Mouse (Mus musculus) R1 (cell line): ENCODE measurements around the gene Pde9a.

ENCODE experiments used
- DNase-seq: peaks from one replicate; pipeline ENCODE4 v3.0.0-alpha.2; 2018; ENCODE audit warnings: low read depth, low spot score

The Pde9a gene

DNA sequence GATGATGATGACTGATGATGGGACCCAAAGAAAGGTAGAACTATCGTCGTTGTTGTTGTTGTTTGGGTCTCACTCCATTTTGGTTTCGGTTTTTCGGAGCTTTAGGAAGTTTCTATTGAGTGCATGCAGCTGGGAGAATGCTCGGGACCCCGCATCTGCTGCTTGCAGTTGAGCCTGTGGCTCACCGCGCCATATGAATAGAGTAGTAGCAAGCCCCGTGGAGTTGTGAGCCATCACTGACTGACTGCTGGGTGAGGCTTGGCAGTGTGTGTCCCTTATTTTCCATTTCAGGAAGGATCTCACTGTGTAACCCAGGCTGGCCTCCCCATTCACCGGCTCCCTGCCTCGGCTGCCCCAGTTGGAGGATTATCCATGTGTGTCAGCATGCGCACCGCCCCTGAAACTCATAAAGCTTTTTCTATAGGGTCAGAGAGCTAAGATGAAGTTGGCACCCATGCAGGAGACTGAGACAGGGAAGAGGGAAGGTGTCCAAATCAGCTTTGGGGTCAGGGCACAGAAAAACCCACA, 47.5 kb downstream of the Pde9a start:
- no peak for DNase-seq

DNA sequence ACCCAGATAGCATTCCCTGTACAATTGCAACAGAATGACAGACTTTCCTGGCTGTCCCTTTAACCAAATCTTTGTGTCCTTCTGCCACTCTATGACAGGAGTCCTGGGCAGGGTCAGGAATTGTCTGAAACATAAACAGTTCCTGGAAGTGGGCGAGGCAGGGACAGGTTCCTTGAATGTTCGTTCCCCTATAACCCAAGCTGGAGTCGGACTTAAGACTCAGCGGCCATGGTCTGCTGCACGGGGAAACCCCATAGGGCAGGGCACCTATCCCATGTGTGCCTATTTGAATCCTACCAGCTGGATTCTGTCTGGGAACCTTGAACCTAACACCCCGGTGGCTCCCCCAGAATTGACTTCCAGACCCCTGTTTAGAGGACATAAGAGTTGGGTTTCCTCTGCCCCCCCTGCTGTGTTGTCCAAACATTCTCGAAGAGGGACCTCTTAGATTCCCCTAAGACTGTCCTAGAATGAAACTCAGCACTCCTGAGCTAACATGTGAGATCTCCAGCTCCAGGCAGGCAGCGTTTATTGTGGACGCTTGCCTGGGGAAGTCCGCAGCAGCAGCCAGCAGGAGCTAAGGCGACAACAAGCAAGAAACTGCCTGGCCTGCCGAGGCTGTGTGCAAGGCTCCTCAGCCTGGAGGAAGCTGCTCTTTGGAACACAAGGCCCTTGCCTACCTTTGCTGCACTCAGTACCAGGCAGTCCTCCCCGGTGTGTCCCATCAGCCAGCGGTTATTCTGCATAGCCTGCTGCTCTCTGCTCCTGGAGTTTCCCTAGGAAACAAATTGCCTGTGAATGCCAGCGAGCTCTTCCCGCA, 48.2 kb downstream of the Pde9a start:
- no peak for DNase-seq

DNA sequence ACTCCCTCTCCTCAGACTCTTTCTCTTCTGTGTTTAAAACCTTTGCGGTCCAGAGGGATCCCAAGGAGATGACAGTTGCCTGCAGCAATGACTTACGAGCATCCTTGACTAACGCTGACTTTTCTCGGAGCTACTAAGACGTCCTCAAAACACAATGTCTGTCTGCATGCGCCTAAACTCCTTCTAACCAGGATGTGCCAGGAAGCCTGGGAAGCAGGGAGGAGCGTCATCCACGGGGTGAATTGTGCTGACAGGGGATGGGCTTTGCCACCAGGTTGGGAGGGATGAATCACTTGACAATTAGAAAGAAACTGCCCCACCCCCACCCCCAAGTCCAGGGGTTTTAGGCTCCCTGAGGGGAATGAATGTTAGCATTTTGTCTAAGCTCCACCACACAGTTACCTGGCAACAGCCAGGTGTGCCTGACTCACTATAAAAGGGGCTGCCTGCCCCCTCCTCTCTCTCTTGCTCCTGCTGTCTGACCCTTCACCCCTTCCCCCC, 48.9 kb downstream of the Pde9a start:
- DNase-seq = peak; percentile 97

DNA sequence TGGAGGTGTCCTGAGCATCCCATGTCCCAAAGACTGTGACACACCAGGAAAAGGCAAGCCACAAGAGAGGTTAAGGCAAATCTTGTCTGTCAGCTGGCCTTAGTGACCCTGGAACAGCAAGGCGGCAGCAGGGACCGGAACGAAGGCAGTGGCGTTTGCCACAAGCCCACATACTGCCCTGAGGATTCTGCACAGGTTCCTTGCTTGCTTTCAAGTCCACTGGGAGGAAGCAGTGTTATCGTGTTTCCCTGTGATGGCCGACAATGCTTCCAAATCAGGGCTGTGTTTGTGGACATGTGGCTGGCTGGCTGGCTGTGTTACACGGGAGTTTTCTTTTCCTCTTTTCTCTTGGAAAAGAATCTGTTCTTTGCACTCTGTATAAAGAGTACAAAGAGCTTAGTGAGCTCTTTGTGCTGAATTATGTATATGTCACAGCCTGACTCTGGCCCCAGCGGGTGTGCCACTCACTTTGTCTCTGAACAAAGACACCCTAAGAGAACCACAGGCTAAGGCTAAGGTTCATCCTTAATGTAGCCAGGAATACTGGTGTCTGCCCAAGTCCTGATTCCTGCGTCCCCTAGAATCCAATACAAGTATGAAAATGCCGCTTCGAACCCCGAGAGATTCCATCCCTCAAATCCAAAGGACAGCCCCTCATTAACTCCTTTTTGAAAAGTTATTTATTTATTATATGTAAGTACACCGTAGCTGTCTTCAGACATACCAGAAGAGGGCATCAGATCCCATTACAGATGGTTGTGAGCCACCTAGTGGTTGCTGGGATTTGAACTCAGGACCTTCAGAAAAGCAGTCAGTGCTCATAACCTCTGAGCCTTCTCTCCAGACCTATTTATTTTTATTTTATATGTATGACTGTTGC, 50.2 kb downstream of the Pde9a start:
- peak; percentile 90 for DNase-seq

DNA sequence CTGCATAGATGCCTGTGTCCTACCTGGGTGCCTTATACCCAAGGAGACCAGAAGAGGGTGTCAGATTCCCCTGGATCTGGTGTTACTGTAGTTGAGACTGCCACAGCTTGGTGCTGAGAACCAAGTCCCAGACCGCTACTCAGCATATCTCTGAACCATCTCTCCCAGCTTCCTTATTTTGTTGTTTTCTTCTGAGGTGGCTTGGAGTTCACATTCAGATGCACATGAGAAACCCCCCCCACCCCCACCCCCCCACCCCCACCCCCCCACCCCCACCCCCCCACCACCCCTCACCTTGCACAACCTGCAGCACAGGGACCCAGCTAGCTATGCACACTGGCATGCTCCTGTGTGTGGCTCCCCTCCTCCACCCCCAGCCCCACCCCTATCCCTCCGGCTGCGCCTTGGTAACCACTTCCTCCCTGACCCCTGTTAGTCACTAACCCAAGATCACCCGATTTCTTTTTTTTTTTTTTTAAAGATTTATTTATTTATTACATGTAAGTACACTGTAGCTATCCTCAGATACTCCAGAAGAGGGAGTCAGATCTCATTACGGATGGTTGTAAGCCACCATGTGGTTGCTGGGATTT, 50.9 kb downstream of the Pde9a start:
- DNase-seq = peak; percentile 76

DNA sequence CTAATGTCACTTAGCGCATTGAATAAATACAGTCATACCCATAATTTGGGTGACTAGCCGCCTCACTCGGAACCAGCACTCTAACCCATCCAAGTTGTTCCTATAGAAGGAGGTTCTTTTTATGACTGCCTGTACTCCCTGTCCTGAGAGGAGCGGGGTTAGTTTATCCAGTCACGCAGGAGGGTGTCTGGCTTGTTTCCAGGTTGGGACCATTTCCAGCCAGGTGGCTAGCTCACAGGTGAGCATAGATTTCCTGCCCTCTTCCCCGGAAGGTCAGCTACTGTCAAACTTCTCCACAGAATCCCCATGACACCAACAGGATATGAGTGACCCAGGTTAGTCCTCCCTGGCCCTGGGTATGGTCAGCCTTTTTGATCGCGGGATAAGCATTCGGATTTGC, 51.5 kb downstream of the Pde9a start:
- no peak for DNase-seq

DNA sequence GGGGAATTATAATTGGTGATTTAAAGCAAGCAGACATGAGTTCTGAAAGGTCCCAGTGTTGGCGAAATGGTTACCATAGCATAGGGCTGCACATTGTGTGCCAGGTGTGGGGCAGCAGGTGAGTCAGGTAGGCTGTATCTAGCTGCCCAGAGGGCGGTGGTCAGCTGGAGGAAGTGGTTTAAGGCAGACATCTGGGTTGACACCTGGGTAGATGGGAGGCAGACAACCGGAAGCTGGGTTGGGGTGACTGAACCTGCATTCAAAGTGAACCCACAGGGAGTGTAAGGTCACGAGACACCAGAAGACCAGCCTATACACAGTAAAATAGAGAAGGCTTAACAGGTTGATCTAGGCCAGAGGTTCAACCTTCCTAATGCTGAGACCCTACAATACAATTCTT, 54.0 kb downstream of the Pde9a start:
- DNase-seq = no peak

DNA sequence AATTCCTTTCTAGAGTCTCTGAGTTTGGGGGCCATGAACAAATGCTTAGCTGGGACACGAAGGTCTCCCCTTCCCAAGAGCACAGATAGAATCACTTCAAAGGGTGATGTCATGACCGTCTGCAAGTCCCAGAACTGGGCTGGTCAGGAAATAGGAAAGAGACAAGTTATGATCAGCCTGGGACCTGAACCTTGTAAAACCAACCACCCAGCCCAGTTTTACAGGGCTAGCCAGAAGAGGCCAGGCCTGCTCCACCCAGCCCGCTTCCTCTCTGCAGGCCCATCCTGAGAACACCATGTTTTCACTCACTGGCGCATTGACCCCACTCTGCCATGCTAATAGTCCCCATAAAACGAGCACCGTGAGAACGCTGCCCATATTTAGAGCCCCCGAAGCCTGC, 56.5 kb downstream of the Pde9a start:
- DNase-seq = no peak

DNA sequence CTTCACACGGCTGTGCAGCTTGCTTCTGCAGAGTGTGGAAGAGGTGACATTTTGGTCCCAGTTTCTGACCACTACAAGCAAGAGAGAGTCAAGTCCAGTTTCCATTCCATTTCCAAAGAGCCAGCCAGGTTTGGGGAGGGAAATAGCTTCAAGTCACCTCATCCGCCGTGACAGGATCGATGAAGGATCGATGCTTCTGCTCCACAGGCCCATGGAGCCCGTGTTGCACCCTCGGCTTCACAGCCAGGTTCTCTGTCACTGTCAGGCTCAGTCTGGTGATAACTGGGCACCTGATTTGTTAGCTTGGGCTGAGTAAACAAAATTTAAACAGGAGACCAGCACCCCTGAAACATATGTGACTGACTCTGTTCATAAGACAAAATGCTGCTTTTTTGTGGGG, 58.2 kb downstream of the Pde9a start:
- DNase-seq = no peak

DNA sequence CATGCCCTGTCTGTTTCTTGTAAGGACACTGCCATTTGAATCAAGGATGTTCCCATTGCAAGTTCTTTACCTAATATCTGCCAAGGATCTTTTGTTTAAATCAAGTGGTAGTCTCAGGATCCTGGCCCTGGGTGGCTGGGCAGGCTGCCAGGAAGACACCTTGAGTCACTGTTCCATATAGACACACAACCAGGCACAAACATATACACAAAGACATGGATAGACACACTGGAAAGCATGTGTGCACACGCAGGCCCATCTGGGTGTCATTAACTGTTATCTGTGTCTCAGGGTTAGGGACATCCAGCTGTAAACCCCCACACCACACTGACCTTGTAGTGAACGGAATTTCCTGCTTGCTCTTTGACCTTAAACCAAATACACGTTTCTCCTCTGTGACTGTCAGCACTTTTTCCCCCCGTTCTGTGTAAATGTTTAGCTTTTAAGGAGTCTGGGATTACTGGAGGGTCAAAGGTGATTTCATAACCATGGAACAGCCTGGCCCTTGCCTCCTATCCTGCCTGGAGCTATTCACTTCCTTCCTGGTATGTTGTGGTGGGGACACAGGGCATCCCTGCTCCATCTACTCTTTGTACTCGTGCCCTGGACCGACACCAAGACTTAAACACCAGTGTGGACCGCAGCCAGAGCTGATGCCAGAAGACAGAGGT, 59.2 kb downstream of the Pde9a start:
- DNase-seq = no peak

DNA sequence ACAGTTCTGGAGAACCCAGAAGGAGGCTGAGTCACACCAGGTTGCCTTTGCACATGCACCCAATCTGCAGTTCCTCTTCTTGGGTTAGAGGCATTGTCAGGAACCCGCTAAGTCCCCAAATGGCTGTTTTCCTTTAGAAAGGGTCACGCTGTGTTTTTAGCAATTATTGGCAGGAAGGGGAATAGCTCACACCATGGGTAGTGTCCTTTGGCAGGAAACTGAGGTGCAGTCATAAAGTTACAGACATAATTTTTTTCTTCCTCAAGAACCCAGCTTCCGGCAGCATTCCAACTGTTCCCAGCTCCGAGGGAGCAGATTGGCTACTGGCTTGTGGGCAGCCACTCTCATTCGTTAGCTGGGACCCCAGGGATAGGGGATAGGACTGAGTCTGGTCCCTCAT, 61.8 kb downstream of the Pde9a start:
- no peak for DNase-seq

DNA sequence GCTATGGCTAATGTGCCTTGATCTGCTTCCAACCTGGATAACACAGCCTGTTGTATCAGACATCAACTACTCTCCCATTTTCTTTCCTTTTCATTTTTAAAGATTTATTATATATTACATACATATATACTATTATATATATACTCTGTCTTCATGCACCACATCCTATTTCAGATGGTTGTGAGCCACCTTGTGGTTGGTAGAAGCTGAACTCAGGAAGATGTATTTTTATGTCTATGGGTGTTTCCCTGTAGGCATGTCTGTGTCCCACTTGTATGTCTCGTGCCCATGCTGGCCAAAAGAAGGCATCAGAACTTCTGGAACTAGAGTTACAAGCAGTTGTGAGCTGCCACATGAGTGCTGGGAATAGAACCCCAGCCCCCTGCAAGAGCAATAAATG, 62.5 kb downstream of the Pde9a start:
- DNase-seq = no peak

DNA sequence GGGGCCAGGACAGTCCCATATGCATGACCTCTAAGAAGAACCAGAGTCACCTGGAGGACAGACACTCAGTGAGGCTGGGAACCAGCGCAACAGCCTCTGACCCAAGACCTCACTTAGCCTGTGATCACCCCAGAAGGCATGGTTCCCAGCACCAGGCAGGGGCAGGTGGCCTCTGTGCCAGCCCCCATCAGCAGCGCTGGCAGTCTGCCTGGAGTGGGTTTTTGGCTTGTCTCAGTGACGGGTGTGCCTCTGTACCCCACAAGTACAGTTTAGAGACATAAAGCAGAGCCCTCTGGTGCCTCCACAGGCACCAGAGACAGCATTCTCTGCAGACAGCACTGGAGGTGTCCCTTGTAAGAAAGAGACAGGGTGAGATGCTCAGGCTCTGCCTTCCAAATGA, 64.2 kb downstream of the Pde9a start:
- no peak for DNase-seq

DNA sequence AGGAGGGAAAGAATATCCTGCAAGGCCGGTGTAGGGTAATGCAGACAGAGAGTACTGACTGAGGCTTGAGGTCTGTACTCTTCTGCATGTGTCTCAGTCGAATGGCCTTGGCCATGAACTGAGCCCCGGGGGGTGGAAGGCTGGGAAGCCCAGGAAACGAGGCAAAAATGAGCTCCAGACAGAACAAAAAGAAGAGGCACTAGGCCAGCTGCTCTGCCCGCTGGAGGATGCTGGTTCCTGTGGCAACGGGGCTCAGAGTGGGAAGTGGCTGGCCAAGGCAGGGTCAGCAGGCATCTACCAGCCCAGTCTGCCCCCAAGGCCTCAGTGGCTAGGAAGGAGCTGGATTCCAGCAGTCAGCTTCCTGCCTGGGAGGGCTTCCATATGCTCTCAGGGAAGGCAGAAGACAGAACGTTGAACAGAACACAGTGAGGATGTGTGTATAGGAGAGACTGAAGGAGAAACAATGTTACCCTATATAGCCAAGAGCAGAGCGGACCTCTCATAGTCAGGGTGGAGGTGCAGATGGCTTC, 65.2 kb downstream of the Pde9a start:
- no peak for DNase-seq

DNA sequence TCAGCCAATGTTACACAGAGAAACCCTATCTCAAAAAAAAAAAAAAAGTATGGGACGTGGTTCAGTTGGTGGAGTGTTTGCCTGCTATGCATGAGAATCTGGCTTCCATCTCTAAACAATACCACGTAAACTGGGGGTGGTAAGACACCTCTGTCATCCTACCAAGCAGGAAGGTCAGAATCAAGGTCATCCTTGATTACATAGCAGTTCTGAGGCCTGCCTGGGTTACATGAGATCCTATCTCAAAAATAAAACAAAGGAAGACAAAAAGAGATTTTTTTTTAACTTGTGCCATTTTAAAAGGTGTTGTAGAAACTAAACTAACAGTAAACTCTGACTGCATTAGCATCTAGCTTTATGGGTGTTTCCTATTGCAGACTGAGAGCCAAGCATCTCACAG, 66.8 kb downstream of the Pde9a start:
- DNase-seq = peak; percentile 63

DNA sequence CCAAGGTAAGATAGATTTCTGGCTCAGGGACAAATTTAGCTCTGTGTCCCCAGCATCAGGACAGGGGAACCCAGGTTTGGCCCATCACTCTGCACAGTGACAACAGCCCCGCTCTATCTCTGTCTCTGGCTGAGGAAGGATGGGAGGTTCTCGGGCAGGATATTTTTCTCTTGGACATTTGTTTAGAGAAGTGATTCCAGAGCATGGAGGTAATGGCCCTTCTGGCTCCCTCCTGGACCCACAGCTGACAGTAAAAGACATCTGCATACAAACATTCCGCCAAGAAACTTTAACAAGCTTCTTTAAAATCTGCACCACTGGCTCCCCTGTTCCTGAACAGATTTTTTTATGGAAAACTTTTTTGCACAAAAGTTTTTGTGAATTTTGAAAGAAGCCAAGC, 67.5 kb downstream of the Pde9a start:
- DNase-seq = no peak

DNA sequence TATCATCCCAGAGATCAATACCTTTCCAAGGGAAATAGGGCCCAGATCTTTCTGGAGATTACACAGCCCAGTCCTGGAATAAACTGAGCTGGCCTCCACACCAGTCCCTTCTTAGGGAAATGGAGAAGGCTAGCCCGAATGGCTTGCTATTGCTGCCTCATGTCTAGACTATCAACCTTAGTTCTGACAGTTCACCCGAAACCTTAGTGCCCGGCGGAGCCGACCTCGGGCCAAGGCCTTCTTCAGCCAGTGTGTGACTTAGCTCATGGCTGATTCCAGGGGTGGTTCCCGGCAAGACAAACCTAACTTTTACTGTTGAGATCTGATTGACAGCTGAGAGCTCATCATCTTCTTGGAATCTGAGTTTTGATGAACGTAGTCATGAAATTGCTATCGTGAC, 68.0 kb downstream of the Pde9a start:
- no peak for DNase-seq

DNA sequence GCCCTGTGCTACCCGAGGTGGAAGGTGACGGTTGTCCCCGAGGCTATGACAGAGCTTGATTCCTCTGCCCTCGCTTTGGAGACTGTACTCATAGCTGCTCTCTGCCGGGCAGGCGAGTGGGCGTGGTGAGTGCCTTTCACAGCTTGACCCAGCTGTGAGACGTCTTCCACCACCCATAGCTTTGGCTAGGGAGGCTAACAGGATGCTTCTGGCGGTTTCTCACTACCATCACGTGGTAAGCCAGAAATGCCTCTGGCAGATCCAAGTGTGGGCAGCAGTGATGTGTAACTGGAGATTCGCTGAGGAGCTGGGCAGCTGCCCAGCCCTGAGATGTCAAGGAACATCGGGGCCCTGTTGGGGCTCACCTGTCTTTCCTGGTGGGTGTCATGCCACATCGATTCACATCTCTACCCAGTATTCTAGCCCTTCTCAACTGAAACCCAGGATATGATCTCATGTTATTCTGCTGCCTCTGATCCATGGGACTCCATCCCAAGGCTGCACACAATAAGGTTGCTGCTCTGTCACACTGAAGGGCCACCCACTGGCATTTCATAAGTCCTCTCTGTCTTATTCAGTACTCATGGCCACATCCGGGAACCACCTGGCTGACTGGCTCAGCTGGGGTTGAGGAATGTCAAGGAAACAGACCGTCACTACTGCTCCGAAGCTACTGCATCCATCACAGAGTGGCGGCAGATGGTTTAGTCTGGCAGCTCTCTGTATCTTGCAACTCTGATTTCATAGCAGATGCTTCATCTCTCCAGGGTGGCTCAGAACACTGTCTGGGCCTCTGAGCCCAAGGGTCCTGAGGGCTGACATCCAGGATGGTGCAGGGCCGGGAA, 70.9 kb downstream of the Pde9a start:
- no peak for DNase-seq

DNA sequence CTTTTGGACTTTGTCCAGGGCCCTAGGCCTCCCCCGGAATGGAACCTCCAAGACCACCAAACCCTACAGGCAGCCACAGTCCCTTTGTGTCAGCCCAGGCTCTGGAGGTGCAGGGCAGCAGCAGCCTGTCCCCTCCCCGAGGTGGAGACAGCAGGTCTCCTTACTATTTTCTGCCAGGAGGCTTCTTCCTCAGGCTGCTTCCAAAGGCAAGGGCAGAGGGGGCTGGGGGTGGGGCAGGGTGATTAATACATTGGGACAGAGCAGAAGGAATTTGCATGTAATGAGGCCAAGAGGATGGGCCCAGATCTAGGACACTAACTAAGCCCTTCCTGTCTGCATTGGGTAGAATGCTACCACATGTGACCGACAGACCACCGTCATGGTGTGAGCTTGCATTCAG, 74.4 kb downstream of the Pde9a start:
- DNase-seq = no peak

DNA sequence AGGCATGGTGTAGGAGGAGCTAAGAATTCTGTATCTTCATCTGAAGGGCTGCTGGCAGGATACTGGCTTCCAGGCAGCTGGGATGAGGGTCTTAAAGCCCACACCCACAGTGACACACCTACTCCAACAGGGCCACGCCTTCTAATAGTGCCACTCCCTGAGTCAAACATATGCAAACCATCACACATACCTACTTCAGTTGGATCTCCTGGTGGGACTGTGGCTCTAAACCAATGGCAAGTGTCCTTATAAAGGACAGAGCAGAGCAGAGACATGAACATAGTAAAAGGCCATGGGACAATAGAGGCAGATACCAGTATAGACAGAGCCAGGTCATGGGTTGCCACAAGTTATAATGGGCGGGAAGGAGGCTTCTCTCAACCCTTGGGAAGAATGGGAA, 76.5 kb downstream of the Pde9a start:
- peak; percentile 80 for DNase-seq
